Mouse (Mus musculus) megakaryocyte-erythroid progenitor cell, adult 5-6 weeks (primary cell): ENCODE measurements at regions not wholly inside any gene's neighbourhood (a gene's known extent, or its start where the extent isn't known, plus 50 kb on each side); places are given as distances from the start of the nearest gene placed in this dataset.

ENCODE experiments used
- ATAC-seq: replicated peaks from 2 replicates; pipeline ENCODE4 v1.8.0; 2016; ENCODE audit warnings: mild to moderate bottlenecking, inconsistent platforms; ENCODE audit not compliant: severe bottlenecking, poor library complexity, low FRiP score, low TSS enrichment

DNA sequence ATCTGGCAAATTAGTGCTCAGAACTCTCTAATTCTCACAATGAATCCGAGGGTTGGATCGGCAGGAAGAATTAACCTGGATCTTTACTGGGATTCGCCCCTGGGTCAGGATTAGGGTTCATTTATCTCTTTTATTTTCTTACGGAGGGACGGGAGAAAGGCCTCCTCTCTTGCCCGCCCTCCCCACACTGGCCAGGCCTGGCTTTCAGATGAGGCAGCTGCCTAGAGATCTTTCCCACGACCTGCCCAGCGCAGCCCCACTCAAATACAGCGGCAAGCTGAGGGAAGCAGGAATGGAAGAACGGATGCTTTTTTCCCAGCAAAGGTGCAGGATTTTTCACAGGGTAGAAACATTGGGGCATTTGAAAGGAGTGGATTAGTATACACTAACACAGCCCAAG lies 289.9 kb downstream of the Sox9 start:
- ATAC-seq: no peak

DNA sequence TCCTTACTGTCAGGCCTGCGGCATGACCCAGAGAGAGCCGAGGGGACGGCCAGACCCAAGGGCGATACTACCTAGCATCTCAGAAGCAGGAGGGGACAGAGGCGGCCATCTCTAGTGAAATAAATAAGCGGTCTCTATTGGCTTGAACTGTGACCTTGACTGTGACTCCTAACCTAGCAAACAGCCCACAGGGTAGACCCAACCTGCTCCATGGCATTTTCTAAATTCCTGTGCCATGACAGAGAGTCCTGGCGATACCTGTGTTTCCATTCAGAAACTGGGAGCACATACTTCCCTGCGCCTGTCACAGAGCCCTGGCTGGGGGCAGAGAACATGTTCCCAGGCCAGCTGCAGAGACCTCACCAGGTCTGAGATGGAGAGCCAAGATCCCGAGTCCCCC lies 292.3 kb downstream of the Sox9 start:
- no peak for ATAC-seq

DNA sequence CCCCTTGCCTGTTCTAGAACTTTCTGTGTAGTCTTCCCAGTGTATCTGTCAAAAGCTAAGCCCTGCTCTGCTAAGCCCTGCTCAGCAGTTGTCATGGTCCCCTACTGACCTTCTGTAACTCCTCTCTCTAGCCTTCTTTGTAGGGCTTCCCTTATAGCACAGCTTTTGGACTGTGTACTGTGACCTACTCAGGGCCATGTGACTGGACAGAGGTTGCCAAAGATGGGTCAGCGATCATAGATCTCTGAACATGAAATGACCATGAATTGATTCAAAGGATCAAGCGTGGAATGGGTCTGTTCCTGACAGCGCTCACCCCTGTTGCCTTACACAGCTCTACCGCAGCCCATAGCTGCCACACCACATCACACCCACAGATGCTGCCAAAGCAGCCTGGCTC lies 294.3 kb downstream of the Sox9 start:
- ATAC-seq: no peak

DNA sequence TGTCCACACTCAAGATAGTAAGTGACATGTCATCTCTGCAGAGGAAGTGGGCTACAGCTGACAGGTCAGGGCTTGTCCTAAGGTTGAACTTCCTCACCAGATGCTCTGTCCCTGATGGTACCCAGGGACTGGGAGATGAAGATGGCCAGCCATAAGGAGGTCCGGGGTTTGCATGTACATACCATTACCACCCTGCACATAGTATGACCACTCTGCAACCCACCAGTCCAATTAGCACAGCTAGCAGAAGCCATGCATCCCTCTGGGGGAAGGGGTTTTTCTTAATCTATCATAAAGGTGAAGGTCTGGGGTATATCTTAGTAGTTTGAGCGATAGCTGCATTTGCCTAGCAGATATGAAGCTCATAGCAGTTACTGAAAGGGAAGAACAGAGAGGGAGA lies 298.3 kb downstream of the Sox9 start:
- no peak for ATAC-seq

- no peak for ATAC-seq
These were observed 302.4 kb downstream of the Sox9 start for GRCm38 (mm10) chr11:113084442-113084841.

DNA sequence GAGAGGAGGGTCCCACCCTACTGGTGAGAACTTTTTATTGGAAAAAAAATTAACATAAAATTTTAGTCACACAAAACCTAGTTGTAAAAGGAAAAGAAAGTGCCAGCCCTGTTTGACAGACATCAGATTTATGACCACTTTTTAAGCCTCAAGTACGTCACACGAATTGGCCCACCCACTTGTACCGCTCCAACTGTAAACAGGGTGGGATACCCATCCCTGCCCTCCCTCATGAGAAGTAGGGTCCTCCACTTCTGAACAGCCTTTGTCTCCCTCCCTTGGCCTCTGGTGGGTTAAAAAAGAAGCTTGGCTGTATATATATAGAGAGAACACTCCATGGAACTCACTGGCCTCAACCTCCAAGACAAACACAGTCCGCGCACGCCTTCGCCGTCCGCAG lies 303.5 kb downstream of the Sox9 start:
- ATAC-seq: no peak

- no peak for ATAC-seq
These were observed 305.1 kb downstream of the Sox9 start for GRCm38 (mm10) chr11:113087084-113087483.

DNA sequence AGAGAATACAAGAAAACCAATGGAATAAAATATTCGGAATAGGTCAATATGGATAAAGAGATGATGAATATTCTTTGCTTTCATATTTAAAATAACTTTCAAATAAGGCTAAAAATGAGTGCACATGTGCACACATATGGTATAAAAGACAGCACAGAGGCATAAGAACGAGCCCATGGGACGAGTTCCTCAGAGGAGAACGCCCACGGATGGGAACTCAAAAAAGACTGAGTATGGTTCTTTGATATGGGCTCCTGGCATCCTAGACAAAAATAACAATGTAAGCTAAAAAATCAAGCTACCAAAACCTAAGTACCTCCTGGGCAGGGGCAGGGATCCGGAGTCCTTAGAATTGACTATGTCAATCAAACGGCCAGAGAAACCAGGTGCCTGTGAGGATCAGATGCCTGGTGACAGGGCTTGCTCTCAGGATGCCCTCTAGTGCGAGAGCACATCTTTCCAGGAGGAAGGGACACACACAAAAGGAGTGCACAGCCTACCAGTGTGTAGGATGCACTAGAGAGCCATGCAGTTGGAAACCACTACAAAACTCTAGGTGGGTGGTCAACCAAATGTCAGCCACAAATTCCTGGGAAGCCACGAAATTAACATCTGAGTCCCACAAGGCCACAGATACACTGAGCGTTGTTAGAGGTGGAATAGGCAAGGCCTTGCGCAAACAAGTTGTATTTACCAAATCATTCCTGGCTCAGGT lies 307.8 kb downstream of the Sox9 start:
- ATAC-seq: no peak

DNA sequence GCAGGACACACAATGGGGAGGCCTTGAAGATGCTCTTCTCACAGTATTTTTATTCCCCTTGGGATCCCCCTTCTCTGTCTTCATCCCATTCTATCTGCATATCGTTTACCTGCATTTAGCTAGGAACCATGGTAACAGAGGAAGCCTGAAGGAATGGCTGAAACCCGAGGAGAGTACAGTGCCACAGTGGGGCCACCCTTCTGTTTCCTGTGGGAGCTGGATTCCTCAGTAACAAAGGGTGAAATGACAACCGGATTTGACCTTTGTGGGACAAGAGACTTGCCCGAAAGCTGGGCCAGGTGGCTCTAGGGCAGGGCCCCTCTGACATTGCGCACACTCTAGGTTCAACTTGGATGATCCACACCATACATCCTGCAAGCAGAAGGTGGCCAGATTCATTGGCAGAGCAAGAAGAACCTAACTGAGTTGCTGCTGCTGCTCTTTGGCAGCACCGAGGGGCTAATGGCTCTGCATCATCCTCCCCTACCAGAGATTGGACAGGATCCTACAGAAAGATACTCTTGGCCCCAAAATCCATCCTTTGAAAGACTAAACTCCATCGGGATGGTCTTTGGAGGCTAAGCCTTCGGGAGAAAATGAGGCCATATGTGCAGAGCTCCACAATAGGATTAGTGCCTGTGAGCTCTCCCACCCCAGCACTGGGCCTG lies 310.0 kb downstream of the Sox9 start:
- no peak for ATAC-seq

- no peak for ATAC-seq
These were observed 311.9 kb downstream of the Sox9 start for GRCm38 (mm10) chr11:113093895-113094445.

GRCm38 (mm10) chr11:113095625-113096024 lies 313.6 kb downstream of the Sox9 start:
- no peak for ATAC-seq

- ATAC-seq: no peak
These were observed 314.2 kb downstream of the Sox9 start for GRCm38 (mm10) chr11:113096209-113096608.

DNA sequence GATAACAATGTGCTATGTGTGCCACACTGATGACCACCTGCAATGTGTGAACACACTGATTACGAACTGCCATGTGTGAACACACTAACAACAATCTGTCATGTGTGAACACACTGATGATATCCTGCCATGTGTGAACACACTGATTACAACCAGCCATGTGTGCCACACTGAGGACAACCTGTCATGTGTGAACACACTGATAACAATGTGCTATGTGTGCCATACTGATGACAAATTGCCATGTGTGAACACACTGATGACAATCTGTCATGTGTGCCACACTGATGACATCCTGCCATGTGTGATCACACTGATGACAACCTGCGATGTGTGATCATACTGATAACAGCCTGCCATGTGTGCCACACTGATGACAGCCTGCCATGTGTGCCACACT lies 316.3 kb downstream of the Sox9 start:
- no peak for ATAC-seq

GRCm38 (mm10) chr11:113100800-113101199 lies 318.8 kb downstream of the Sox9 start:
- ATAC-seq: no peak

GRCm38 (mm10) chr11:113101534-113101933 lies 319.5 kb downstream of the Sox9 start:
- no peak for ATAC-seq

- no peak for ATAC-seq
These were observed 321.3 kb downstream of the Sox9 start for GRCm38 (mm10) chr11:113103161-113103845.

- no peak for ATAC-seq
These were observed 323.3 kb downstream of the Sox9 start for GRCm38 (mm10) chr11:113105371-113105770.

- ATAC-seq: peak; percentile 93
These were observed 325.3 kb downstream of the Sox9 start for GRCm38 (mm10) chr11:113107205-113107844.

DNA sequence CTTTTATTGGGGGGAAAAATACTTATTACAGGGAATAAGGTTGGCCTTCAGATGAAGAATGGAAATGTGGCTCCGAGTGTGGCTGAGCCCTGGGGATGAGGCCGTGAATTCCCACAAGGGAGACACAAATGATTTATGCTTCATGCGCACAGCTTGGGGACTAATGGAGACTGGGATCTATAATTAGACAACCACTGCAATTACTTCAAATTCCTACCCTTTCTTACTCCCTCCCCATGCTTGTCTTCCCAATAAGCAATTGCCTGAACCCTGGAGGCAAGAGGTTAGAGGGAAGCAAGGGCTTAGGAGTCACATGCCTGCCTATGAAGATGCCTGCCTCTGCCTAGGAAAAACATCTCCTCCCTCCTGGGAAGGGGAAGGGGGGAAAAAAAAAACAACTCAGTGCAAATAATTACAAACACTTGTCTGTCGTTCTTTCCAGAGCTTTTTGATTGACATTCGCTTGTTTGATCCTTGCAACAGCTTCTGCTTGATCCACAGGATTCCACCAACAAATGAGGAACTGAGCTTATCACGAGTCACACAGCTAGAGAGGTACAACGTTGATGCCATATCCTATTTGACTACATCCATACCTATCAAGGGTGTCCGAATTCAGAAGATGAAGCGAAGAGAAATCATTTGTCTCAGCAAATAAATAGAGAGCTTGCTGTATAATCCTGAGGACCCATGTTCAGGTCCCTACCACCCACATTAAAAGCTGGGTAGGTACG lies 326.1 kb downstream of the Sox9 start:
- no peak for ATAC-seq
